Mouse (Mus musculus): ENCODE measurements around the gene Ubap1l. TPM values are rescaled to one million over a fixed set of nuclear protein-coding genes. Genes with fewer than 3 reads are reported as not detected.

Gene Ubap1l
- polyA plus RNA-seq, 1 experiment from 2014 or later: 3.0 TPM

GRCm38 (mm10) chr9:65404331-65405183 is 43.7 kb downstream of the Ubap1l start:
- Histone ChIP-seq H3K27me3 (replicated peaks; ENCODE audit: control insufficient read depth, insufficient read depth, low read length) (no peaks in the 10 kb centered on the region), H3K27ac (ENCODE audit: low read depth, low read length) (no peak overlapping the region), H3K4me3 (ENCODE audit: low read length) (no peak overlapping the region), H3K36me3 (ENCODE audit: control insufficient read depth, insufficient read depth, low read length) (no peaks in the 10 kb centered on the region), H3K9me3 (ENCODE audit: control insufficient read depth, low read length) (no peaks in the 10 kb centered on the region), H3K9ac (ENCODE audit: low read depth, low read length) (no peak overlapping the region), H3K4me2 (ENCODE audit: low read length) (peak overlapping the region; percentile 34), H3K4me1 (ENCODE audit: control insufficient read depth, insufficient read depth, low read depth, low read length) (no peaks in the 10 kb centered on the region)
- 64% methylated on average over 15 of the region's 15 CpGs for WGBS
- ATAC-seq: no peak

GRCm38 (mm10) chr9:65405184-65405449 is 44.3 kb downstream of the Ubap1l start:
- no peak for ATAC-seq
- Histone ChIP-seq H3K4me2 (ENCODE audit: low read length) (no peak overlapping the region), H3K9ac (ENCODE audit: low read depth, low read length) (no peak overlapping the region), H3K27me3 (replicated peaks; ENCODE audit: control insufficient read depth, insufficient read depth, low read length) (no peaks in the 10 kb centered on the region), H3K4me3 (ENCODE audit: low read length) (no peak overlapping the region), H3K27ac (ENCODE audit: low read depth, low read length) (no peak overlapping the region), H3K9me3 (ENCODE audit: control insufficient read depth, low read length) (no peaks in the 10 kb centered on the region), H3K4me1 (ENCODE audit: control insufficient read depth, insufficient read depth, low read depth, low read length) (no peaks in the 10 kb centered on the region), H3K36me3 (ENCODE audit: control insufficient read depth, insufficient read depth, low read length) (no peaks in the 10 kb centered on the region)
- 82% methylated on average over 2 of the region's 2 CpGs for WGBS

GRCm38 (mm10) chr9:65407327-65407726 is 46.5 kb downstream of the Ubap1l start:
- Histone ChIP-seq H3K9ac (ENCODE audit: low read depth, low read length) (no peak overlapping the region), H3K4me1 (ENCODE audit: control insufficient read depth, insufficient read depth, low read depth, low read length) (no peaks in the 10 kb centered on the region), H3K9me3 (ENCODE audit: control insufficient read depth, low read length) (no peaks in the 10 kb centered on the region), H3K4me3 (ENCODE audit: low read length) (no peak overlapping the region), H3K36me3 (ENCODE audit: control insufficient read depth, insufficient read depth, low read length) (no peaks in the 10 kb centered on the region), H3K4me2 (ENCODE audit: low read length) (no peak overlapping the region), H3K27me3 (replicated peaks; ENCODE audit: control insufficient read depth, insufficient read depth, low read length) (no peaks in the 10 kb centered on the region), H3K27ac (ENCODE audit: low read depth, low read length) (no peak overlapping the region)
- ATAC-seq: no peak
- WGBS: 81% methylated on average over 4 of the region's 5 CpGs

- H3K4me2 ChIP-seq (ENCODE audit: low read length): no peak overlapping the region
- no peaks in the 10 kb centered on the region for H3K4me1 ChIP-seq (ENCODE audit: control insufficient read depth, insufficient read depth, low read depth, low read length)
- no peaks in the 10 kb centered on the region for H3K27me3 ChIP-seq (replicated peaks; ENCODE audit: control insufficient read depth, insufficient read depth, low read length)
- H3K9ac ChIP-seq (ENCODE audit: low read depth, low read length): no peak overlapping the region
- H3K4me3 ChIP-seq (ENCODE audit: low read length): no peak overlapping the region
- no peaks in the 10 kb centered on the region for H3K36me3 ChIP-seq (ENCODE audit: control insufficient read depth, insufficient read depth, low read length)
- 68% methylated on average over 3 of the region's 3 CpGs for WGBS
- no peak for ATAC-seq
- no peak overlapping the region for H3K27ac ChIP-seq (ENCODE audit: low read depth, low read length)
- no peaks in the 10 kb centered on the region for H3K9me3 ChIP-seq (ENCODE audit: control insufficient read depth, low read length)
Observed at GRCm38 (mm10) chr9:65407861-65408260, 47.0 kb downstream of the Ubap1l start.

GRCm38 (mm10) chr9:65408871-65409295 is 48.0 kb downstream of the Ubap1l start:
- H3K4me2 ChIP-seq (ENCODE audit: low read length): no peak overlapping the region
- H3K4me1 ChIP-seq (ENCODE audit: control insufficient read depth, insufficient read depth, low read depth, low read length): no peaks in the 10 kb centered on the region
- no peak overlapping the region for H3K4me3 ChIP-seq (ENCODE audit: low read length)
- H3K36me3 ChIP-seq (ENCODE audit: control insufficient read depth, insufficient read depth, low read length): no peaks in the 10 kb centered on the region
- H3K27ac ChIP-seq (ENCODE audit: low read depth, low read length): no peak overlapping the region
- 63% methylated on average over 5 of the region's 5 CpGs for WGBS
- no peaks in the 10 kb centered on the region for H3K27me3 ChIP-seq (replicated peaks; ENCODE audit: control insufficient read depth, insufficient read depth, low read length)
- ATAC-seq: no peak
- no peaks in the 10 kb centered on the region for H3K9me3 ChIP-seq (ENCODE audit: control insufficient read depth, low read length)
- no peak overlapping the region for H3K9ac ChIP-seq (ENCODE audit: low read depth, low read length)

- Histone ChIP-seq H3K4me2 (ENCODE audit: low read length) (no peak overlapping the region), H3K9ac (ENCODE audit: low read depth, low read length) (no peak overlapping the region), H3K9me3 (ENCODE audit: control insufficient read depth, low read length) (no peaks in the 10 kb centered on the region), H3K36me3 (ENCODE audit: control insufficient read depth, insufficient read depth, low read length) (no peaks in the 10 kb centered on the region), H3K27ac (ENCODE audit: low read depth, low read length) (no peak overlapping the region), H3K4me1 (ENCODE audit: control insufficient read depth, insufficient read depth, low read depth, low read length) (no peaks in the 10 kb centered on the region), H3K4me3 (ENCODE audit: low read length) (no peak overlapping the region), H3K27me3 (replicated peaks; ENCODE audit: control insufficient read depth, insufficient read depth, low read length) (no peaks in the 10 kb centered on the region)
- no peak for ATAC-seq
- 94% methylated on average over 8 of the region's 8 CpGs for WGBS
Observed at GRCm38 (mm10) chr9:65410378-65410777, 49.5 kb downstream of the Ubap1l start.

DNA sequence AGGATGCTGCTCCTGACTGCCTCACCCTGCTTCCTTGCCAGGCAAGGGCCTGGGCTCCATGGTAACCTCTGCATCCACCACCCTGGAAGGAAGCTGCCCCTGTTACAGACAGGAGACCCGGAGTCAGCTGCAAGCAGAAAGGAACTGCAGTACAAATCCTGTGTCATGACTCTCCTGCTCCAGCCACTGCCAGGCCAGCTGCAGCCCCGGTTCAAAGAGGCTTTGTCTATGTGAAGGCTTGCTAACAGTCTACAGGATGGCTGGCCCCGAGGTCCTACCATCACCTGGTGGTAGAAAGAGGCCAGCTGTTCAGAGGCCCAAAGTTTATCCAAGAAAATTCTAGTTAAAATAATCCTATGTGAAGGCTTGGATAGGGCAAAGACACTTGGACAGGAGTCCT is 50.5 kb downstream of the Ubap1l start:
- H3K9ac ChIP-seq (ENCODE audit: low read depth, low read length): no peak overlapping the region
- no peaks in the 10 kb centered on the region for H3K27me3 ChIP-seq (replicated peaks; ENCODE audit: control insufficient read depth, insufficient read depth, low read length)
- H3K4me2 ChIP-seq (ENCODE audit: low read length): no peak overlapping the region
- H3K36me3 ChIP-seq (ENCODE audit: control insufficient read depth, insufficient read depth, low read length): no peaks in the 10 kb centered on the region
- 78% methylated on average over 3 of the region's 3 CpGs for WGBS
- no peak overlapping the region for H3K4me3 ChIP-seq (ENCODE audit: low read length)
- no peaks in the 10 kb centered on the region for H3K9me3 ChIP-seq (ENCODE audit: control insufficient read depth, low read length)
- ATAC-seq: no peak
- H3K4me1 ChIP-seq (ENCODE audit: control insufficient read depth, insufficient read depth, low read depth, low read length): no peaks in the 10 kb centered on the region
- no peak overlapping the region for H3K27ac ChIP-seq (ENCODE audit: low read depth, low read length)

DNA sequence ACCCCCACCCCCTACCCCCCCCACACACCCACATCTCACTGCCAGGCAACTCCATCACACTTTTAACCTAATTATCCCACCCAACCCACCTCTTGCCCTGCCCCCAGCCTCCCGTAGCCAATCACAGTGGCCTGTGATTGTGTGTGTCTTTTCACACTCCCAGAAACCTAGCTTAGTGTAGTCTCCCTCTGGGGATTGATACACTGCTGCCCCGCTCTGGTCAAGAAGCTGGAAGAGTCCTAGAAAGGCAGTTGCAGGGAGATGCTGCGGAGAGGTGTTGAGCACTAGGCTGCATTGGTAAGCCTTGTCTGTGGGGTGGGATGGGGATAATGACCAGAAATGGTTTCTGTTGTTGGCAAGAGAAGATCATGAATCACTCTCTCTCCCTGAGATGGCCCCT is 56.9 kb downstream of the Ubap1l start:
- Histone ChIP-seq H3K36me3 (ENCODE audit: control insufficient read depth, insufficient read depth, low read length) (no peaks in the 10 kb centered on the region), H3K9me3 (ENCODE audit: control insufficient read depth, low read length) (no peaks in the 10 kb centered on the region), H3K27me3 (replicated peaks; ENCODE audit: control insufficient read depth, insufficient read depth, low read length) (no peaks in the 10 kb centered on the region), H3K9ac (ENCODE audit: low read depth, low read length) (no peak overlapping the region), H3K4me3 (ENCODE audit: low read length) (no peak overlapping the region), H3K4me1 (ENCODE audit: control insufficient read depth, insufficient read depth, low read depth, low read length) (no peaks in the 10 kb centered on the region), H3K4me2 (ENCODE audit: low read length) (no peak overlapping the region), H3K27ac (ENCODE audit: low read depth, low read length) (no peak overlapping the region)
- 48% methylated on average over 3 of the region's 3 CpGs for WGBS
- ATAC-seq: no peak

- no peak overlapping the region for H3K4me3 ChIP-seq (ENCODE audit: low read length)
- no peaks in the 10 kb centered on the region for H3K4me1 ChIP-seq (ENCODE audit: control insufficient read depth, insufficient read depth, low read depth, low read length)
- WGBS: 71% methylated on average over 3 of the region's 3 CpGs
- H3K4me2 ChIP-seq (ENCODE audit: low read length): no peak overlapping the region
- ATAC-seq: no peak
- H3K36me3 ChIP-seq (ENCODE audit: control insufficient read depth, insufficient read depth, low read length): no peaks in the 10 kb centered on the region
- H3K9me3 ChIP-seq (ENCODE audit: control insufficient read depth, low read length): no peaks in the 10 kb centered on the region
- H3K9ac ChIP-seq (ENCODE audit: low read depth, low read length): no peak overlapping the region
- H3K27me3 ChIP-seq (replicated peaks; ENCODE audit: control insufficient read depth, insufficient read depth, low read length): no peaks in the 10 kb centered on the region
- no peak overlapping the region for H3K27ac ChIP-seq (ENCODE audit: low read depth, low read length)
Observed at GRCm38 (mm10) chr9:65419633-65420032, 58.8 kb downstream of the Ubap1l start.
